In genomic region chr4:154877864-154878548, GRCm38 (mm10) we compare ENCODE assay signal across 8 mouse cellular contexts. TPM values are rescaled to one million over a fixed set of nuclear protein-coding genes. Genes with fewer than 3 reads are reported as not detected.
DNase-seq lines count a peak whose midpoint lies in the region; ATAC-seq and TF ChIP-seq lines count a peak whose summit lies in the region.

No protein-coding gene starts in this region.

- peak; percentile 65 to 97 for TF ChIP-seq CTCF in CH12.LX (conservative IDR thresholded peaks at IDR 0.05 in 1 of 2, IDR thresholded peaks at IDR 0.05 in 1 of 2; ENCODE audit: low read depth in 2 of 2, low read length in 2 of 2)
- TF ChIP-seq CTCF in testis, adult 2 months (IDR thresholded peaks at IDR 0.05; ENCODE audit: control insufficient read depth, insufficient read depth, insufficient replicate concordance, low read depth, low read length), result peak; percentile 96

- dilution Hi-C loops in CH12.LX (cut with MboI; ENCODE audit: extremely low pct_ligation_motif_present, extremely low pct_unique_long_range_greater_than_20kb, low sequenced_read_pairs), result loop anchor here (25.0 kb wide), 1 partner anchor 159 kb away; no protein-coding TSS in a partner anchor

- peak overlapping the region; percentile 47 to 51 (median 50) for H3K4me3 ChIP-seq in CH12.LX (replicated peaks in 1 of 3; ENCODE audit: low read depth in 2 of 3, low read length in 2 of 3, poor library complexity in 1 of 3)
- H3K4me3 ChIP-seq in forebrain, embryonic 11.5 days (ENCODE audit: low read depth, low read length), result peak overlapping the region; percentile 27
- H3K4me3 ChIP-seq in heart, embryonic 16.5 days (ENCODE audit: low read length), result peak overlapping the region; percentile 47
- H3K4me3 ChIP-seq in liver, embryonic 16.5 days (ENCODE audit: low read depth, low read length), result peak overlapping the region; percentile 57
- peak overlapping the region; percentile 36 for H3K4me3 ChIP-seq in neural tube, embryonic 13.5 days
- peak overlapping the region; percentile 76 for H3K4me3 ChIP-seq in testis, adult 2 months (ENCODE audit: control insufficient read depth, low read depth, low read length)

- H3K4me1 ChIP-seq in CH12.LX (ENCODE audit: control insufficient read depth in 1 of 2, insufficient read depth in 2 of 2), result peaks cover 7 to 28% of the 10 kb centered on the region in 2 experiments
- H3K4me1 ChIP-seq in forebrain, embryonic 11.5 days (replicated peaks; ENCODE audit: control insufficient read depth, insufficient read depth, low read length), result 0 out of 2 replicates have a peak, but pooled peaks cover 2% of the 10 kb centered on the region
- peaks cover 26% of the 10 kb centered on the region for H3K4me1 ChIP-seq in heart, embryonic 16.5 days (ENCODE audit: control insufficient read depth, insufficient read depth, low read length)
- peaks cover 41% of the 10 kb centered on the region for H3K4me1 ChIP-seq in liver, embryonic 16.5 days (ENCODE audit: control insufficient read depth, low read depth, low read length)
- peaks cover 7% of the 10 kb centered on the region for H3K4me1 ChIP-seq in neural tube, embryonic 13.5 days (replicated peaks)
- H3K4me1 ChIP-seq in testis, adult 2 months (ENCODE audit: control insufficient read depth, insufficient read depth, low read length), result peaks cover 6% of the 10 kb centered on the region; the same call in 1 of the 2 replicates

- in situ Hi-C loops in CH12.LX (cut with MboI; ENCODE audit: low pct_ligation_motif_present, low pct_unique_long_range_greater_than_20kb, low sequenced_read_pairs), result loop anchor here (5.0 kb wide), 1 partner anchor 189 kb away; the partner anchor contains the start of gene Pex10

- no peaks in the 10 kb centered on the region for H3K79me2 ChIP-seq in CH12.LX (replicated peaks; ENCODE audit: control insufficient read depth, extremely low read depth, insufficient read depth, poor library complexity, severe bottlenecking)

- ATAC-seq in forebrain, embryonic 11.5 days (replicated peaks; ENCODE audit: low FRiP score), result peak; percentile 96
- peak; percentile 95 for ATAC-seq in heart, embryonic 16.5 days (replicated peaks; ENCODE audit: extremely low read depth, insufficient read depth, low FRiP score)
- ATAC-seq in liver, embryonic 16.5 days (ENCODE audit: low read depth), result peak; percentile 78
- peak; percentile 98 for ATAC-seq in neural tube, embryonic 13.5 days (ENCODE audit: low read depth)

- H3K4me2 ChIP-seq in CH12.LX (ENCODE audit: insufficient read depth, low read depth, poor library complexity, severe bottlenecking), result peak overlapping the region; percentile 97
- peak overlapping the region; percentile 57 for H3K4me2 ChIP-seq in forebrain, embryonic 11.5 days (ENCODE audit: low read depth, low read length, severe bottlenecking)
- peak overlapping the region; percentile 69 for H3K4me2 ChIP-seq in heart, embryonic 16.5 days (ENCODE audit: low read depth, low read length)
- peak overlapping the region; percentile 83 for H3K4me2 ChIP-seq in liver, embryonic 16.5 days (ENCODE audit: low read depth, low read length)
- peak overlapping the region; percentile 61 for H3K4me2 ChIP-seq in neural tube, embryonic 13.5 days

- TF ChIP-seq EP300 in CH12.LX (IDR thresholded peaks at IDR 0.05; ENCODE audit: low read length), result no peak

- peaks cover 2% of the 10 kb centered on the region for H3K9me3 ChIP-seq in CH12.LX (replicated peaks; ENCODE audit: low read length)
- no peaks in the 10 kb centered on the region for H3K9me3 ChIP-seq in forebrain, embryonic 11.5 days (ENCODE audit: control insufficient read depth, low read length)
- H3K9me3 ChIP-seq in heart, embryonic 16.5 days (replicated peaks; ENCODE audit: control insufficient read depth, low read length), result no peaks in the 10 kb centered on the region
- H3K9me3 ChIP-seq in liver, embryonic 16.5 days (replicated peaks; ENCODE audit: control insufficient read depth, low read length), result no peaks in the 10 kb centered on the region
- H3K9me3 ChIP-seq in neural tube, embryonic 13.5 days, result no peaks in the 10 kb centered on the region

- TF ChIP-seq POLR2A in CH12.LX (IDR thresholded peaks at IDR 0.05; ENCODE audit: low read depth, low read length), result peak; percentile 79
- peak; percentile 80 for TF ChIP-seq POLR2A in testis, adult 2 months (IDR thresholded peaks at IDR 0.05; ENCODE audit: control insufficient read depth, low read depth, low read length)

- 12% methylated on average over 18 of the region's 18 CpGs for WGBS in forebrain, embryonic 11.5 days
- WGBS in heart, embryonic 16.5 days, result 10% methylated on average over 18 of the region's 18 CpGs
- WGBS in liver, embryonic 16.5 days (ENCODE audit: insufficient replicate concordance), result 8% methylated on average over 18 of the region's 18 CpGs
- WGBS in neural tube, embryonic 13.5 days, result 15% methylated on average over 16 of the region's 18 CpGs

- H3K36me3 ChIP-seq in CH12.LX (replicated peaks in 1 of 2; ENCODE audit: control insufficient read depth in 1 of 2, insufficient read depth in 1 of 2, low read length in 1 of 2), result no peaks in the 10 kb centered on the region
- no peaks in the 10 kb centered on the region for H3K36me3 ChIP-seq in forebrain, embryonic 11.5 days (ENCODE audit: control insufficient read depth, insufficient read depth, low read length)
- H3K36me3 ChIP-seq in heart, embryonic 16.5 days (ENCODE audit: control insufficient read depth, insufficient read depth), result no peaks in the 10 kb centered on the region
- H3K36me3 ChIP-seq in liver, embryonic 16.5 days (ENCODE audit: control insufficient read depth, insufficient read depth), result no peaks in the 10 kb centered on the region
- H3K36me3 ChIP-seq in neural tube, embryonic 13.5 days, result no peaks in the 10 kb centered on the region
- H3K36me3 ChIP-seq in testis, adult 2 months (ENCODE audit: control insufficient read depth, insufficient read depth, low read length), result no peaks in the 10 kb centered on the region

- peak overlapping the region; percentile 90 for H3K9ac ChIP-seq in CH12.LX (ENCODE audit: insufficient read depth, low read depth)
- peak overlapping the region; percentile 54 for H3K9ac ChIP-seq in forebrain, embryonic 11.5 days (ENCODE audit: low read length)
- peak overlapping the region; percentile 70 for H3K9ac ChIP-seq in heart, embryonic 16.5 days (ENCODE audit: low read length)
- H3K9ac ChIP-seq in liver, embryonic 16.5 days (ENCODE audit: low read depth, low read length), result peak overlapping the region; percentile 55
- peak overlapping the region; percentile 70 for H3K9ac ChIP-seq in neural tube, embryonic 13.5 days

- peak; percentile 97 for DNase-seq in CH12.LX (ENCODE audit: extremely low read depth)
- DNase-seq in c-Kit-positive CD71-positive TER-119-negative erythroid progenitor cells, embryonic 14.5 days (ENCODE audit: low read depth), result peak; percentile 93
- peak; percentile 97 for DNase-seq in forebrain, embryonic 11.5 days (ENCODE audit: low spot score)
- peak; percentile 92 to 98 for DNase-seq in kidney, postnatal 36 days

- peak; percentile 98 for TF ChIP-seq RAD21 in CH12.LX (IDR thresholded peaks at IDR 0.05; ENCODE audit: low read depth, low read length)

- H3K27ac ChIP-seq in CH12.LX (ENCODE audit: insufficient read depth, low read depth), result no peak overlapping the region; the same call in 1 of the 2 replicates
- H3K27ac ChIP-seq in forebrain, embryonic 11.5 days (ENCODE audit: low read depth, low read length), result peak overlapping the region; percentile 41; the same call in 1 of the 2 replicates
- peak overlapping the region; percentile 91 for H3K27ac ChIP-seq in heart, embryonic 16.5 days (ENCODE audit: low read length)
- peak overlapping the region; percentile 87 for H3K27ac ChIP-seq in liver, embryonic 16.5 days (ENCODE audit: low read length)
- peak overlapping the region; percentile 70 for H3K27ac ChIP-seq in neural tube, embryonic 13.5 days (replicated peaks)
- peak overlapping the region; percentile 78; the same call in 1 of the 2 replicates for H3K27ac ChIP-seq in testis, adult 2 months (ENCODE audit: control insufficient read depth, insufficient read depth, low read depth, low read length)

- peaks cover 34% of the 10 kb centered on the region for H3K27me3 ChIP-seq in CH12.LX (replicated peaks)
- H3K27me3 ChIP-seq in forebrain, embryonic 11.5 days (ENCODE audit: control insufficient read depth, insufficient read depth, low read length), result no peaks in the 10 kb centered on the region
- H3K27me3 ChIP-seq in heart, embryonic 16.5 days (ENCODE audit: control insufficient read depth, insufficient read depth, low read length), result no peaks in the 10 kb centered on the region
- H3K27me3 ChIP-seq in liver, embryonic 16.5 days (ENCODE audit: control insufficient read depth, insufficient read depth, low read depth, low read length), result no peaks in the 10 kb centered on the region
- peaks cover 17% of the 10 kb centered on the region; the same call in 1 of the 2 replicates for H3K27me3 ChIP-seq in neural tube, embryonic 13.5 days
- H3K27me3 ChIP-seq in testis, adult 2 months (ENCODE audit: control insufficient read depth, insufficient read depth, low read length), result no peaks in the 10 kb centered on the region

RNA-seq across cellular contexts. Expression of gene Mmel1, which starts 8.6 kb away (rescaled TPM):
- total RNA-seq in CH12.LX (2012; rRNA removed), result 2.0 and 3.9 TPM in 2 replicates
- 2.0 and 2.2 TPM in 2 replicates for total RNA-seq in CH12.LX (2014; rRNA removed)
- 0.70 and 0.71 TPM in 2 replicates for polyA plus RNA-seq in CH12.LX (2012; ENCODE audit: insufficient read length, low read depth)
- 0.21 TPM in 1 of 2 replicates, not detected in the other for polyA plus RNA-seq in forebrain, embryonic 11.5 days (2014; fragmentation: Nextera tagmentation; extraction: Ambion mirVana)
- 0.24 and 0.42 TPM in 2 replicates for polyA plus RNA-seq in heart, embryonic 16.5 days (2015; fragmentation: Nextera tagmentation; extraction: Ambion mirVana)
- polyA plus RNA-seq in liver, embryonic 16.5 days (2015; fragmentation: Nextera tagmentation; extraction: Ambion mirVana), result 2.4 and 2.7 TPM in 2 replicates
- polyA plus RNA-seq in neural tube, embryonic 13.5 days (2015; fragmentation: Nextera tagmentation; extraction: Ambion mirVana), result 0.17 and 0.22 TPM in 2 replicates
- polyA plus RNA-seq in testis, adult 2 months (2012; rRNA removed), result 111 and 124 TPM in 2 replicates

RNA-seq across cellular contexts. Expression of gene Fam213b, which starts 20.9 kb away (rescaled TPM):
- 28.3 and 49.8 TPM in 2 replicates for total RNA-seq in CH12.LX (2012; rRNA removed)
- total RNA-seq in CH12.LX (2014; rRNA removed), result 6.1 and 7.5 TPM in 2 replicates
- 5.5 and 7.0 TPM in 2 replicates for polyA plus RNA-seq in CH12.LX (2012; ENCODE audit: insufficient read length, low read depth)
- 29.4 and 32.0 TPM in 2 replicates for polyA plus RNA-seq in forebrain, embryonic 11.5 days (2014; fragmentation: Nextera tagmentation; extraction: Ambion mirVana)
- polyA plus RNA-seq in heart, embryonic 16.5 days (2015; fragmentation: Nextera tagmentation; extraction: Ambion mirVana), result 58.9 and 62.9 TPM in 2 replicates
- polyA plus RNA-seq in liver, embryonic 16.5 days (2015; fragmentation: Nextera tagmentation; extraction: Ambion mirVana), result 7.4 and 8.5 TPM in 2 replicates
- 38.7 and 44.0 TPM in 2 replicates for polyA plus RNA-seq in neural tube, embryonic 13.5 days (2015; fragmentation: Nextera tagmentation; extraction: Ambion mirVana)
- polyA plus RNA-seq in testis, adult 2 months (2012; rRNA removed), result 1.6 and 1.7 TPM in 2 replicates

RNA-seq across cellular contexts. Expression of gene Ttc34, which starts 40.7 kb away (rescaled TPM):
- total RNA-seq in CH12.LX (2012; rRNA removed) (not detected in 2 replicates), CH12.LX (2014; rRNA removed) (not detected in 2 replicates)
- polyA plus RNA-seq in CH12.LX (2012; ENCODE audit: insufficient read length, low read depth), result not detected in 2 replicates
- 0.11 and 0.20 TPM in 2 replicates for polyA plus RNA-seq in forebrain, embryonic 11.5 days (2014; fragmentation: Nextera tagmentation; extraction: Ambion mirVana)
- polyA plus RNA-seq in heart, embryonic 16.5 days (2015; fragmentation: Nextera tagmentation; extraction: Ambion mirVana), result 0.12 and 0.31 TPM in 2 replicates
- polyA plus RNA-seq in liver, embryonic 16.5 days (2015; fragmentation: Nextera tagmentation; extraction: Ambion mirVana), result not detected in 2 replicates
- polyA plus RNA-seq in neural tube, embryonic 13.5 days (2015; fragmentation: Nextera tagmentation; extraction: Ambion mirVana), result 0.52 and 0.72 TPM in 2 replicates
- 19.9 and 27.8 TPM in 2 replicates for polyA plus RNA-seq in testis, adult 2 months (2012; rRNA removed)

RNA-seq across cellular contexts. Expression of gene Tnfrsf14, which starts 50.4 kb away (rescaled TPM):
- 68.3 and 109 TPM in 2 replicates for total RNA-seq in CH12.LX (2012; rRNA removed)
- 21.0 and 25.9 TPM in 2 replicates for total RNA-seq in CH12.LX (2014; rRNA removed)
- polyA plus RNA-seq in CH12.LX (2012; ENCODE audit: insufficient read length, low read depth), result 19.8 and 20.0 TPM in 2 replicates
- polyA plus RNA-seq in forebrain, embryonic 11.5 days (2014; fragmentation: Nextera tagmentation; extraction: Ambion mirVana), result 0.61 and 1.4 TPM in 2 replicates
- polyA plus RNA-seq in heart, embryonic 16.5 days (2015; fragmentation: Nextera tagmentation; extraction: Ambion mirVana), result 1.3 and 1.8 TPM in 2 replicates
- polyA plus RNA-seq in liver, embryonic 16.5 days (2015; fragmentation: Nextera tagmentation; extraction: Ambion mirVana), result 54.3 and 59.8 TPM in 2 replicates
- 0.54 TPM in 1 of 2 replicates, not detected in the other for polyA plus RNA-seq in neural tube, embryonic 13.5 days (2015; fragmentation: Nextera tagmentation; extraction: Ambion mirVana)
- polyA plus RNA-seq in testis, adult 2 months (2012; rRNA removed), result 0.70 and 1.0 TPM in 2 replicates

Comparison
In these comparisons a context has a peak if more than half of its experiments do, and no peak if none do; other contexts are left out.
1. RNA of gene Mmel1, which starts 8.6 kb away (polyA plus RNA-seq): 111 to 124 TPM in testis, adult 2 months; 2.4 to 2.7 TPM in liver, embryonic 16.5 days, 0.70 to 0.71 TPM in CH12.LX, 0.24 to 0.42 TPM in heart, embryonic 16.5 days, 0.21 TPM in forebrain, embryonic 11.5 days and 0.17 to 0.22 TPM in neural tube, embryonic 13.5 days; every median in the first group is over 10 times any median in the second.
2. RNA of gene Ttc34, which starts 40.7 kb away (polyA plus RNA-seq): 19.9 to 27.8 TPM in testis, adult 2 months; 0.52 to 0.72 TPM in neural tube, embryonic 13.5 days, 0.11 to 0.20 TPM in forebrain, embryonic 11.5 days, 0.12 to 0.31 TPM in heart, embryonic 16.5 days, not detected in CH12.LX and not detected in liver, embryonic 16.5 days; every median in the first group is over 10 times any median in the second.
3. Peak in every context shown above with its lines, with median percentiles within 50 percentile points of each other: DNase-seq, H3K4me2 ChIP-seq, H3K4me3 ChIP-seq, H3K9ac ChIP-seq and ATAC-seq.